Mouse (Mus musculus) CH12.LX (cell line): ENCODE results near the gene Pon2.

Experiments used
- CTCF ChIP-seq, 2 experiments: IDR thresholded peaks in 1 of 2; conservative IDR thresholded peaks in 1 of 2; 2 replicates each; pipeline ENCODE4 v1.5.1; 2011 to 2012; ENCODE audit warnings: low read depth in 2 of 2, low read length in 2 of 2, improper control_type of control experiment in 1 of 2, inconsistent platforms in 1 of 2, mild to moderate bottlenecking in 1 of 2, moderate library complexity in 1 of 2
- E2F4 ChIP-seq: IDR thresholded peaks from 2 replicates; pipeline ENCODE4 v1.6.1; 2011; ENCODE audit warnings: low read depth, low read length, improper control_type of control experiment; ENCODE audit not compliant: insufficient replicate concordance

DNA sequence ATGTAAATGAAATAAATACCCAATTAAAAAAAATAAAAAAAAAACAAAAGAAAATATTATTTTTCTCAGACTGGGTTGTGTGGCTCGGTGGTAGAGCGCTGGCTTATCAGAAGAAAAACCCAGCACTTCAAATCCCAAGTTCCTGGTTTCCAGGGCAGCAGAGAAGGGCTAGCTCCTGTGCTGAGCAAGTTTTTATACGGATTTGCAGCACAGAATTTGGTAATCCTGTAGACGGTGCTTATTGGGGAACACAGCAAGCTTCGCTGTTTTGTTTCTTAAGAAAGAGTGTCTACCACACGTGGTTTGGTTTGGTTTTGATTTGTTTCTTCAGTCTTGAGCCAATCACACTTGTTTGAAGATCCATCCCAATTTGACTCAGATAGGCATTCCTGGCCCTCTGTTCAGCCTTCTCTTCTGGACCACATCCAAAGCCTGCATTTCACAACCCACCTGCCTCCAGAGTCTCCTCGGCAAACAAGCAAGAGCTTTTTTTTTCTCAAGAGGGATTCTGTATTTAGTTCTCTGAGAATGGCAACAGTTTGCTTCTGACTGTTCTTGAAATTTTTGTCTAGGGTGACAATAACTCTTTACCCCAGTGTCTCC lies 11.4 kb upstream of the Pon2 start:
- TF ChIP-seq E2F4 (no peak), CTCF (conservative IDR thresholded peaks at IDR 0.05 in 1 of 2, IDR thresholded peaks at IDR 0.05 in 1 of 2; ENCODE audit: low read depth in 2 of 2, low read length in 2 of 2) (no peak)
